Mouse (Mus musculus): ENCODE measurements at regions not wholly inside any gene's neighbourhood (a gene's known extent, or its start where the extent isn't known, plus 50 kb on each side); places are given as distances from the start of the nearest gene placed in this dataset.
"Not testable (repeated sequence)": the region's sequence is repeated elsewhere in the genome, so short reads cannot be mapped to it uniquely, and the experiment has no call there.

DNA sequence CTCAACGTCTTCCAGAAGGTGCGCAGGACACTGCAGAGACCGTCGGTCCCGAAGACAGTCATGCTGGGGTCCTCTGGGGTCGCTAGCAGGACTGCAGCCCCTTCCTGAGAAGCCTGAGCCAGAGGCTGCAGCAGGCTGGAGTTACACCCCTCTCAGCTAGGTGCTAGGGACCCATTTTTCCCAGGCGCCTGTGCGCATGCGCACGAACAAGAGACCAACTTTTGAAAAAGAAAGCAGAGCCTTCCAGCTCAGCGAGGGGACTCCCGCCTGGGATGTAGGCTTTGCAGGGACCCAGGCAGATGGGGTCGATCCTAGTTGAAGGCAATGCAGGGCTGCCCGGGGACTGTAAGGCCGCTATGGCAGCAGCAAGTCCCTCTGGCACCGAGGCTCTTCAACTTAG, 104.7 kb upstream of the Atg7 start:
- DNase-seq (ENCODE audit: low read depth): not testable (repeated sequence)

DNA sequence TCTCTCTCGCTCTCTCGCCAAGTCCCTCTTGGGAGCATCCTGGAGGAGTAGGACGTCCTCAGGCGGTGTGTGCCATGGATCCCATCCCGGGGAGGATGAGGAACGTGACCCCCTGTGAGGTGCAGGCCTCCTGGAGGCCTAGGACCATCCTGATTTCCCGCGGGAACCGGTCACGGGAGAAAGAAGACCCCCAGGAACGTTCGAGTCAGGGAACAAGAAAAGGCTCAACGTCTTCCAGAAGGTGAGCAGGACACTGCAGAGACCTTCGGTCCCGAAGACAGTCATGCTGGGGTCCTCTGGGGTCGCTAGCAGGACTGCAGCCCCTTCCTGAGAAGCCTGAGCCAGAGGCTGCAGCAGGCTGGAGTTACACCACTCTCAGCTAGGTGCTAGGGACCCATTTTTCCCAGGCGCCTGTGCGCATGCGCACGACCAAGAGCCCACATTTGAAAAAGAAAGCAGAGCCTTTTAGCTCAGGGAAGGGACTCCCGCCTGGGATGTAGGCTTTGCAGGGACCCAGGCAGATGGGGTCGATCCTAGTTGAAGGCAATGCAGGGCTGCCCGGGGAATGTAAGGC, 92.7 kb upstream of the Atg7 start:
- not testable (repeated sequence) for DNase-seq (ENCODE audit: low read depth)

DNA sequence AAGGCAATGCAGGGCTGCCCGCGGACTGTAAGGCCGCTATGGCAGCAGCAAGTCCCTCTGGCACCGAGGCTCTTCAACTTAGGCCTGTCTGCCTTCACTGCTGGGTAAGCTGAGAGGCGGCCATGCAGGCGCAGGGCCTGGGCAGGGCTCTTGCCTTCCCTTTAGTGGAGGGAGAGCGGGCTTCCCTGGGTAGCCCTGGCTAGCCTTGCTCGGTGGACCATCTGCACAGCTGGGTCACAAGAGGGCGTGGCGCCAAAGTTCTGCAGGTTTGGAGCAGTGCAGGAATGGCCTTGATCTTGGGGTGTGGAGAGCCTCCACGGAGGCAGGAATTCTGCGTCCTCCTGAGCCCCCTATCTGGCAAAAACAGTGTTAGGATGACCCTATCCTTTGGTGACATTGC, 89.8 kb upstream of the Atg7 start:
- DNase-seq (ENCODE audit: low read depth): not testable (repeated sequence)

DNA sequence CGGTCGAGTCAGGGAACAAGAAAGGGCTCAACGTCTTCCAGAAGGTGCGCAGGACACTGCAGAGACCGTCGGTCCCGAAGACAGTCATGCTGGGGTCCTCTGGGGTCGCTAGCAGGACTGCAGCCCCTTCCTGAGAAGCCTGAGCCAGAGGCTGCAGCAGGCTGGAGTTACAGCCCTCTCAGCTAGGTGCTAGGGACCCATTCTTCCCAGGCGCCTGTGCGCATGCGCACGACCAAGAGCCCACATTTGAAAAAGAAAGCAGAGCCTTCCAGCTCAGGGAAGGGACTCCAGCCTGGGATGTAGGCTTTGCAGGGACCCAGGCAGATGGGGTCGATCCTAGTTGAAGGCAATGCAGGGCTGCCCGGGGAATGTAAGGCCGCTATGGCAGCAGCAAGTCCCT, 87.7 kb upstream of the Atg7 start:
- DNase-seq (ENCODE audit: low read depth): not testable (repeated sequence)

DNA sequence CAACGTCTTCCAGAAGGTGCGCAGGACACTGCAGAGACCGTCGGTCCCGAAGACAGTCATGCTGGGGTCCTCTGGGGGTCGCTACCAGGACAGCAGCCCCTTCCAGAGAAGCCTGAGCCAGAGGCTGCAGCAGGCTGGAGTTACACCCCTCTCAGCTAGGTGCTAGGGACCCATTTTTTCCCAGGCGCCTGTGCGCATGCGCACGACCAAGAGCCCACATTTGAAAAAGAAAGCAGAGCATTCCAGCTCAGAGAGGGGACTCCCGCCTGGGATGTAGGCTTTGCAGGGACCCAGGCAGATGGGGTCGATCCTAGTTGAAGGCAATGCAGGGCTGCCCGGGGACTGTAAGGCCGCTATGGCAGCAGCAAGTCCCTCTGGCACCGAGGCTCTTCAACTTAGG, 65.6 kb upstream of the Atg7 start:
- peak; percentile 32 for DNase-seq (ENCODE audit: low read depth)
